Mouse (Mus musculus) adrenal gland, adult 8-10 months (tissue): ENCODE measurements at regions not wholly inside any gene's neighbourhood (a gene's known extent, or its start where the extent isn't known, plus 50 kb on each side); places are given as distances from the start of the nearest gene placed in this dataset.
A peak's percentile ranks its signal among the peaks of the same experiment; 100 is the strongest.

Experiments
- DNase-seq: peaks from one replicate; pipeline ENCODE4 v3.0.0; 2022

- no peak for DNase-seq
Measured at GRCm38 (mm10) chr4:81827453-81827852, 384.8 kb upstream of the Mpdz start.

GRCm38 (mm10) chr4:81825966-81826365, 383.4 kb upstream of the Mpdz start:
- DNase-seq, result no peak

GRCm38 (mm10) chr4:81823566-81823965, 381.0 kb upstream of the Mpdz start:
- no peak for DNase-seq

- no peak for DNase-seq
Measured at GRCm38 (mm10) chr4:81789274-81789673, 346.7 kb upstream of the Mpdz start.

GRCm38 (mm10) chr4:81788636-81789035, 346.0 kb upstream of the Mpdz start:
- no peak for DNase-seq

GRCm38 (mm10) chr4:81781971-81782370, 339.4 kb upstream of the Mpdz start:
- no peak for DNase-seq

GRCm38 (mm10) chr4:81766705-81767104, 324.1 kb upstream of the Mpdz start:
- DNase-seq, result no peak

GRCm38 (mm10) chr4:81764026-81764867, 321.6 kb upstream of the Mpdz start:
- DNase-seq, result no peak

- no peak for DNase-seq
Measured at GRCm38 (mm10) chr4:81763311-81764025, 320.9 kb upstream of the Mpdz start.

GRCm38 (mm10) chr4:81762592-81763229, 320.1 kb upstream of the Mpdz start:
- no peak for DNase-seq

GRCm38 (mm10) chr4:81757905-81758304, 315.3 kb upstream of the Mpdz start:
- no peak for DNase-seq

GRCm38 (mm10) chr4:81744629-81745509, 302.3 kb upstream of the Mpdz start:
- peak; percentile 7 for DNase-seq

- DNase-seq, result no peak
Measured at GRCm38 (mm10) chr4:81743978-81744628, 301.5 kb upstream of the Mpdz start.

- no peak for DNase-seq
Measured at GRCm38 (mm10) chr4:81742536-81743459, 300.2 kb upstream of the Mpdz start.

GRCm38 (mm10) chr4:81734391-81734790, 291.8 kb upstream of the Mpdz start:
- DNase-seq, result no peak

- DNase-seq, result no peak
Measured at GRCm38 (mm10) chr4:81730386-81730785, 287.8 kb upstream of the Mpdz start.

- no peak for DNase-seq
Measured at GRCm38 (mm10) chr4:81728961-81729360, 286.3 kb upstream of the Mpdz start.

GRCm38 (mm10) chr4:81727735-81728581, 285.3 kb upstream of the Mpdz start:
- no peak for DNase-seq
